Mouse (Mus musculus) G1E (cell line): ENCODE results near the gene Pfas.

Experiments used
- GATA1 ChIP-seq: IDR thresholded peaks from 2 replicates; pipeline ENCODE4 v1.6.1; 2012; ENCODE audit warnings: borderline replicate concordance, low read length, inconsistent platforms, mixed read lengths
- POLR2AphosphoS5 ChIP-seq: IDR thresholded peaks from 2 replicates; pipeline ENCODE4 v1.6.1; 2012; ENCODE audit warnings: low read depth, low read length, inconsistent platforms; ENCODE audit not compliant: insufficient replicate concordance
- TAL1 ChIP-seq: conservative IDR thresholded peaks from 2 replicates; pipeline ENCODE4 v1.6.1; 2012; ENCODE audit warnings: low read depth, low read length, inconsistent platforms, mixed read lengths

GRCm38 (mm10) chr11:69015644-69016441 is 7.6 kb upstream of the Pfas start, which contains the start of gene Ctc1:
- TF ChIP-seq POLR2AphosphoS5 (no peak), GATA1 (no peak), TAL1 (no peak)
